Mouse (Mus musculus): ENCODE results near the gene Dab2ip.

DNA sequence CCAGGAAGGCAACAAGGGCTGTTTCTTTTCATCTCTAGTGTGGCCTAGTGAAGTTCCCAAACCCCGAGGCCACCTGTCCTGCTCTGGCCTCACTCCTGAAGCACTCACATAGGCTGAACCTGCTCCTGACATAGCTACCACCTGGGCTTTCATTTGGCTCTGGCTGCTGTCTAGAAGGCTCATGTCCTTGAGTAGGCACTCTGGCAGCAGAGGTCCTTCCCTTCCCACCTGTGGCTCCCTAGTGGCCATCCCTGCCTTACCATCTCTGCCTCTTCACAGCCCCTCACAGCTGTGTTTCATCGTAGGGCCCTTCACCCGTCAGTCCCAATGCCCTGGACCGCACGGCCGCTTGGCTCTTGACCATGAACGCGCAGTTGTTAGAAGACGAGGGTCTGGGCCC lies 162.9 kb downstream of the Dab2ip start:
- TF ChIP-seq CTCF (IDR thresholded peaks at IDR 0.05; ENCODE audit: low read depth, low read length) (no peak), TAL1 (conservative IDR thresholded peaks at IDR 0.05; ENCODE audit: low read depth, low read length) (no peak)

All from G1E (cell line).